Mouse (Mus musculus) right cerebral cortex, postnatal 25 days (tissue): Measurements from ENCODE around the gene Sp100.
"Not testable (repeated sequence)": the region's sequence is repeated elsewhere in the genome, so short reads cannot be mapped to it uniquely, and the experiment has no call there.

Source experiments
- DNase-seq: peaks from one replicate; pipeline ENCODE4 v3.0.0; 2022

Sp100 gene

DNA sequence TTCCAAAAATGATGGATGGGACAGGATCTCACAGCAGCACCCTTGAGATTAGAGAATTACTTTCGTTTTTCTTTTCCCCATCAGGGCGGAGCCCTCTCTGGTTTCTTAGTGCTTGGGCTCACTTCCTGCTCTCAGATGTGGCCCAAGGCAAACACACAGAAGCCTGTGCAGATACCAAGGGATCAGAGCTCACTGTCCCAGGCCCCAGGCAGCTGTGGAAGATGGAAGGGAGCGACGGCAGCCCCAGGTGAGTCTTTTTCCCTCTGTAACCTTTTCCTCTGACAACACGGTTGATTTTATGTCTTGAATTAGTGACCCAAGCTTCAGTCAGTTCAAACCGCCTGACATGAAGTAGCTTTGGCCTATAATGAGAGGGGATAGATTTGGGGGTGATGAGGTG is at the start of gene Sp100:
Gene Sp100 (plus strand): TSS at position 108 of the 400 bp plus-strand sequence.
- not testable (repeated sequence) for DNase-seq

DNA sequence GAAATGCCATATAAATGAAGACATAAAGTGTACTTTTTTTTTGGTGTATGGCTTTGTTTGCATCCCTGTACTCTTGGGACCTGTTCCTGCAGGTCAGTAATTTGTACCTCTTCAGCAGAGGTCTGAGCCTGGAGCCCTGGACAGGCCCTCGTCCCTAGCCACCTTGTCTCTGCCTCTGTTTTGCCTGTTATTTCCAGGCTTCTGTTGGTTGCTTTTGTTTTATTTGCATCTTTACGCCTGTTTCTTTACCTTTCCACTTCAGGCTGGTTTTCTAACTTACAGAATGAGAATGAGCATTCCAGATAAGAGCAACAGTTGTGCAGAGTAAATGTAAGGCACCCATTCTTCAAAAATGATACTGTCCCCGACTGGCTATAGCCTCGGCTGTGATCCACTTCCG is 49.7 kb upstream of the Sp100 start, which contains the start of gene Sp140:
Gene Sp140 (plus strand): TSS at position 301 of the 400 bp plus-strand sequence.
- DNase-seq: not testable (repeated sequence)

DNA sequence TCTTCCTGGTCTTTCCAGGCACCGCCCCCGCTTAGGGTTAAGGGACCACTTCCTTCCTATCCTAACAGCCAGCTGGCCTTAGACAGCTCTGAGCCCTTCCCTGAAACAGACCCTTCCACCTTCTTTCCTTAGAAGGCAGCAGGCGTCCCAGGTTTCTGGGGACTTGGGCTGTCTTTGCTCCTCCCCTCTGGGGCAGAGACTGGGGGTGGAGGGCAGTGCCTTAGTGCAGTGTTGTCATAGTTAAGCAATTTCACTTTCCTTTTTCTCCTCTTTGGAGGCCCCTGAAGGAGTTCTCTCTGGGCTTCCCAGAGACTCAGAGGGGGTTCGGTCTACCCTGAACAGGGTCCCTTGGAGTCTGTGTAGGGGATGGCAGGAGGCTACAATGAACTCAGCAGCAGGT is 49.0 kb upstream of the Sp100 start:
- DNase-seq: not testable (repeated sequence)

DNA sequence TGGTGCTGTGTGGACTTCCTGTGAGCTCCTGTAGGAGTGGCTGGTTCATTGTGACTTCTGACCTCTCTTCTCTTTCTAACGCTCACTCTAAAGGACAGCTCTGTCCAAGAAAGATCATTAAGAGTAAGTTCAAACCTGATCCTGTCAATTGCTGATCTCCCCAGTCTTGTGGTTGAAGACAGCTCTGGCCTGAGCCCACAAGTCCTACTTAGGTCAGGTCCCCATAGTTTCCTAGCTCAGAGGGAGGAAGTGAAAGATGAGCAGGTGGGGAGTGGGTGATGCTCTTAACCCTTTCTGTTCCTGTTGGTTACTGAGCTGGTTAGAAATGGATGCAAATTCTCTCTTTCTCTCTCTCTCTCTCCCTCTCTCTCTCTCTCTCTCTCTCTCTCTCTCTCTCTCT is 45.4 kb upstream of the Sp100 start:
- not testable (repeated sequence) for DNase-seq

DNA sequence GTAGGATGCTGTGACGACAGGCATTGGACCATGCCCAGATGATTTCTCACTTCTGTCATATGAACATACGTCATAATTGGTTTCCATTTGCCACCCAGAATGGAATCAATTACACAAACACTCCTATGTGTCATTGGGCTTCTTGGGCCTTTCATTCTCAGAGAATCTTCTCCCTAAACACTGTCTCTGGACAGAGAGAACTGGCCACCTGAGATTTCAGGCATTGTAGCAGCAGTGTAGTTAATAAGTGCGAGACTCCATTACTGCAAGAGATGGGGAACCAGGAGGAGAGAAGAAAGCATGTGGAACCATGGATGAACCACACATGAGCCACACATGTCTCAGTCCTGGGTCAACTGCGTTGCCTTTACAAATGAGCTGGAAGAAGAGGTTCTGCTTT is 41.4 kb upstream of the Sp100 start:
- DNase-seq: not testable (repeated sequence)

DNA sequence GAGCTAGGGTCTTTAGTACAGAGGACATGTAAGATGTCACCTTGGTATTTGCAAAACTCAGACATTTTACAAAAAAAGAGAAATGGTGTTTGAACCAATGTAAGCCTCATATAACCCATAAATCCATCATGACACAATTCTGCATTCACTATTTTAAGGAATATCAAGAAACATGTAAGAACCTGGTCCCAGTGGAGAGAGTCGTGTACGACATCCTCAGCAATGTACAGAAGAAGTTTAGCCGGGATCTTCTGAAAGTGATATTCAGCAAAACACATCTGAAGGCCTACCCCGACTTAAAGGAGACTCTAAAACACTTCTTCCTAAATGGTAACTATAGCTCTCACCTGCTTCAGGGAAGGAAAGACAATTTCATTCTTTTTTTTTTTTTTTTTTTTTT is 39.2 kb upstream of the Sp100 start:
- DNase-seq: not testable (repeated sequence)

DNA sequence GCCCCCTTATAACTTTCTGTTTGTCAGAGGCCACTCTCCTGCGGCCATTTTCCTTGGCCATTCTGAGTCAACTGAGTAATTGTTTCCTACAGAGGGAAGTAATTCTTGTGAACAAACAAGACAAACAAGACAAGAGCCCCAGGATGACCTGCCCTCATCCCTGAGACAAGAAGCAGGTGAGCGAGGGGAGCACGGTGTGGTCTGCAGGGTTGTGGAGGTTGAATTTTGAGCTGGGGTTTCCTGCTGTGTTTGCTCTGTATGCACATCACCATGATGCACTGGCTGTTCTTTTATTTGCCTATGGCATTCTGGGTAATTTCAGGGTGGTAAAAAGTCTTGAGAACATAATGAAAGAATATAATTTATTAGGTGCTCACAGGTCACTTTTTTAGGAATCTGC is 34.7 kb upstream of the Sp100 start:
- not testable (repeated sequence) for DNase-seq

DNA sequence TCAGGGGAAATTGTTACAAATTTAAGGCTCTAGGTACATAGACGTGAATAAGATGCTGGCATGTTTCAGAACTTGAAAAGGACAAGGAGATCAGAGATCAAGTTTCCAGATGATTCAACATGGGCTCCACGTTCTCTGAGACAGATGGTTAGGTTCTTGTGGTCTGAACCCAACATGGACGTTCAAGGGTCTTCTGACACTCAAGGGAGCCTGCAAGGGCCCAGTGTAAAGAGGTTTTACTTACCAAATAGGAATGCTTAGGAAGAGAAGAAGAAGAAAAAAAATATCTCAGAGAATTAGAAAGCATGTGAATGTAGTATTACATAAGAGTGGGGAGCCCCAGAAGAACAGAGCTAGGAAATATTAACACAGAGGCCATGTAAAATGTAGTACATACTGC is 34.0 kb upstream of the Sp100 start:
- not testable (repeated sequence) for DNase-seq

DNA sequence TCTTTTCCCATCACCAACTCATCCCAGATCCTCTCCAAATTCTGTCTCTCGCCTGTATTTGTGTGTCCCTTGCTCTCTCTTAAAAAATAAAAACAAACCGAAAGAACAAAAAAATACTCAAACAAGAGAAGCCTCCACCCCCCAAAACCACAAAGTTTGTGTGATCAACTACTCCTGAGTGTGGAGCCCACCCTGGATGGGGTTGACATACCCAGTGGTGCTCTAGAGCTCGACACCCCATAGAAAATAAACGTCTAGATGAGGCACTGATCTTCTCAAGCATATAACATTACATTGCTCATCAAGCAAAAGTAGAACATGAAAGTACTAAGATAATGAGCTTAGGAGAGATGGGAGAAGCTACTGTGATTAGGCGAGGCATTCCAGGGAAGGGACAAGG is 32.6 kb upstream of the Sp100 start:
- DNase-seq: not testable (repeated sequence)

DNA sequence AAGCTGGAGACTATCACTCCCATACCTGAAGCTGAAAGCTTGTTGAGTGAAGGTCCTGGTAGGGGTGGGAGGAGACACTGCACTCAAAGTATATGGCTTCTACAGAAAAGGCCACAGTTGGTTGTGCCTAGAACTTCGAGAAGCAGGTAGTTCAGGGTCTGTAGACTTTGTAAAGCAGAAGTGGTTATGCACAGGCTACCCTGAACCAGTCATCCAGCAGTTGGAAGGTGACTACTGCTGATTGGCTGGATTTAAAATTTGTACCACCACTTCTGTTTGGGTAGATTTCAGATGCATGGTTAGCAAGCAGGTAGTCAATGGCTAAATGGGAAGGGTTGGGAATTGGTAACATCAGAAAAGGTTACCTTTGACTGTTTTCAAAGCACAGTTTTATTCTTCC is 31.1 kb upstream of the Sp100 start:
- not testable (repeated sequence) for DNase-seq

DNA sequence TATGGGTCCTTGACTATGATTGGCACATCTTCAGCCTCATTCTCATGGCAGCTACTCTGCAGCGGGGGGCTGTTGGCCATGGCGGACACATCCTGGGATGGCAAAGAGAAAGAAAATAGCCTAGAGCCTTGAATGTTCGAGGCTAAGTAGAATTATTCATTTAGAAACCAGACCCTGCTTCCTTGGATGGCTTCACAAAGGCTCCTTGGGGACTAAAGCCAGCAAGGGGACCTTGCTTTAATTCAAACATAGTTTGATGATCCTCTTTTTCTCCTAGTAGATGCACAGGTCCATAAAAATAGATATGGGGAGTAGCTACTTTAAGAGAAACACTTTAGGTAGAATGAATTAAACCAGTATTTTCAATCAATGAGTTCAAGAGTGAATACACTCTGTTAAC is 12.9 kb upstream of the Sp100 start:
- DNase-seq: not testable (repeated sequence)

DNA sequence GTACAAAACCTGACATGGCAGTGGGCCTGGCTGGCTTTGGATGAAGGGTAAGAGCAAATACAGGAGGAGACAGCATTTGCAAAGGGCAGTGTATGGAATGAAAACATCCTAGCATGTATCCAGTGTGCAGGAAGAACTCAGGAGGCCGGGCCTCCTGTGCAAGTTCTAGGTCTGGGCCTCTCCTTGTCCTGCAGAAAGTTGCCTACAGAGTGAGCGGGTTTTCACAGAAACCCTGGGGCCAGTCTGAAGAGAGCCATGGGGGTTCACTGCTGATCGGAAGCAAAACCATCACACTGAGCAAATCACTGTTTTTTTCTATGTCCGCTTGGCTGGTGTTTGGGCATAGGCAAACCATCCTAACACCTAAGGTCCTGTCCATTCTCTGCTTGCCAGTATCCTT is 11.6 kb upstream of the Sp100 start:
- DNase-seq: not testable (repeated sequence)

DNA sequence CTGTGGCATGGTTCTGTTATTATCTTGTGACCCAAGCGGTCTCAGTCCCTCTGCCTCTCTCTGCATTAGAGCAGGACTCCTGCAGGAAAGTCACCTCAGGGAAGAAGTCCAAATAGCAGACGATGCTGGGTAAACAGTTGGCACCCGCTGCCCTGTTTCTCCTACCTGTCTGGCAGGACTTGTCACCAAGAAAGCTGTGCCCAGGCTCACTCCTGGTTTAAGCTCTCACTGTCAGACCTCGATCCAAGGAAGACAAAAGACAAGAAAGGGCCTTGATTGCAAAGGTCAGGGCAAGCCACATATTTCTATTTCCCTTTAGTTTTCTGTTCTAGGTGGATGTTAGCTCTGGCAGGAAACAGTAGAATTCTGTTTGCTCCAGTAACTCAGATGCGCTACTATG is 736 bp downstream of the Sp100 start:
- not testable (repeated sequence) for DNase-seq

DNA sequence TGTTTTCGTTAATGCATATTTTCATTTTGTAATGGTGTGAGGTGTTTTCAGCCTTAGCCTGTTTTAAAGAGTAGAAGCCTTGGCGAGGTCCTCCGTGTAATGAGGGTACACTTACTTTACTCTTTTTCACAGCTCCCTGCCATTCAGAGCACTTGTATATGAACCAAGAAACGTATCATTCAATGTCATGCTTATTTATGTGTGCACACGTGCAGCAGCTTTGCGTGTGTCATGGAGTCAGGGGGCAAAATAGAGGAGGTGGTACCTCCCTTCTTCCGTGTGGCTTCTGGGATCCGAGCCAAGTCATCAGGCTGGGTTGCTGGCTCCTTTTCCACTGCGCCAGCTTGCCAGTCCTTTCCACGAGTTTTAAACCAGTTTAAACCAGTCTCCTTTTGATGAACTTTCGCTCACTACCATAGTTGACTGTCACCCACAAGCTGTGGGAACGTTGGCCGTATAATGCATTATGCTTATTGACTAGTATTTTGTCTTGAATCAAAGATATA is 2.0 kb downstream of the Sp100 start:
- DNase-seq: not testable (repeated sequence)

DNA sequence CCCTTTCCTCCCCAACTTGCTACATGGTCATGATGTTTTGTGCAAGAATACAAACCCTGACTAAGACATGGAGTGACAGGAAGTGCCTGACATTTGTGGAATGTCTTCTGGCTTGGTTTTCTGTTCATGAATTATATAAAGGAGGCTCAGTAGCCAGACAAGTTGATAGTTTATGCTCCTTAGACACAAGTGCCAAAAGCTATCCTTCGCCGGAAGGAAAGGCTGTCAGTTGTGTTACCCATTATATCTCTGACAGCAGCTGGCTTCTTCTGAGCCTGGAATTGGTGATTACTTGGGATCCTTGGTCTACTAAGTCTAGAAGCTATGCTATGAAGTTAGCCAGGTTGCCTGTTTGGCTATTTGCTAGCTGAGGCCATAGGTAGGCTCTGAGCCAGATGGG is 7.4 kb downstream of the Sp100 start:
- not testable (repeated sequence) for DNase-seq

DNA sequence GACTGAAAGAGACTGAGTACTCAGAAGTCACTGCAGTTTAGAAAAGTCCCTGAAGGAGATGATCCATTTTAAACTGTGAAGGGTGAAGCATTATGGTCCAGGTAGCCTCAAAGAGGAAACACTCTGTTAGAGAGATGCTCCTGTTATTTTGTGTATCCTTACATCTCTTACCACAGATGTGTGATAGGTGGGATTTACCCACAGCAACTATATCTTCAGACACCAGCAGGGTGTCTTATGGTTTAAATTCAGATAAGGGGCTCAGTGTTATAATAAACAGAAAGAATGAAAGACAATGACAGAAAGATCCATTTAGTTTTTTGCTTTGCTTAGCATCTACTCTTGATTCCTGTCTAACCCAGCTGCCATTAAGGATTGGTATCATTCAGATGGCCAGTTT is 14.5 kb downstream of the Sp100 start:
- DNase-seq: no peak

DNA sequence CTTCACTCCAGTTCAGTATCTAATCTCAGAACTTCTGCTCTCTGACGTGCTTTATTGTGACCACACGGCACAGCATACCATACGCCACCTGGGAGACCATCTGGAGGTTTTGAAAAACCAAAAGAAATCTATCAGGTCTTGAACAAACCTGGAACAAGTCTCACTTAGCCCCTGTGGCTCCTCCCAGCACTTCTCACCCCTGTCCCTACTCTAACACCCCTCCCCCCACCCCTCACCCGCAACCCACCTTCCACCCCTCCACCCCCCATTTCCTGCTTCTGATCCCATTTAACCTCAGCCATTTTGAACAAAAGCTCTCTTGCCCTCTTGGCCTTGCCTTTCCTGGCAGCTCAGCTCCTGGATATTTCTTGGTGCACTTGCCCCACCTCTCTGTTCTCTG is 30.4 kb downstream of the Sp100 start:
- no peak for DNase-seq

DNA sequence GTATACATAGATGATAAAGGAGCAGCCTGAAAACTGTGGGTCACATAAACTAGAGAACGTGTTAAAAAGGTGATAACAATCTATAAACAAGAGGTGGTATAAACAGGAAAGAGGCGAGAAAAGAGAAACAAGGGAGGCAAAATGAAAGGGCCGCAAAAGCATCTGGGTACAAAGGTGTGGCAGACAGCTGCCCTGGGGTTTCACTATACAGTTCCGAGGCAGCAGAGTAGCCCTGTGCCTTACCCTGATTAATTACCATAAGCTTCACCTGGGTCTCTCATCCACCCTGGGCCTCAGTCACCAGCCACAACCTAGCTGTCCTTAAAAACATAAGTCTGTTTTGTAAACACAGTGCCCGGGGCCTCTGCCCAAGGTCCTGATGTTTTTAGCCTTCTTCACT is 36.9 kb downstream of the Sp100 start:
- DNase-seq: no peak

DNA sequence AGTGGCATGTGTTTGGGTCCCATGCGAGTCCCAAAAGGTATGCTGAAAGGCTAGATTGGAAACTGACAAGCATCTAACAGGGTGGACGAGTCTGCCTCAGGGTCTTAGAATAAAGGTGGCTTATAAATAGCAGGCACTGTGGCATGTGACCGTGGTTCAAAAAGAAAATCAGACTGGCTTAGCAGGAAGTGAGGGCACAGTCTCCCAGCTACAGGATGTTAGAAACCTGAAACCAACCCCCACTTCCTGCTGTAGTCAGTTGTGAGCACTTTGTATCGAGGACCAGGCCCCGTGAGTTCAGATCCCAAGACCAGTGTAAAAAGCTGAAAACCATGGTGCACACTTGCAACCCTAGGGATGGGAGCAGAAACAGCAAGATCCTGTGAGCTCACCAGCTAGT is 37.6 kb downstream of the Sp100 start:
- no peak for DNase-seq

DNA sequence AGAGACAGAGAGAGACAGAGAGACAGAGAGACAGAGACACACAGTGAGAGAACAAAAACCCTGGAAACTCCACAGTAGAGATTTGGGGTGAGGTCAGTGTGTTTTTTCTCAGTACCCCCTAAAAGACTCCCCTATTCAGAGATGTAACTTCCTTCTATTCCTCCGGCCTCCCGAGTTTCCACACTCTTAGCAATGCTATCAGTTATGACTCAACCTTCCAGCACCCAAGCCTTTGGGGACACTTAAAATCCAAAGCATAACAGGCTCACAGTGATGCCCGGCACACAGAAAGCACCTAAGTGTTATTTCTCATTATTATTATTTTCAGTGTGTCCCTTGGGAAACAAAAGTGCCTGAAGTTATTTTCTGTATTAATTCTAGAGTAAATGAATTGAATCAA is 40.8 kb downstream of the Sp100 start:
- no peak for DNase-seq

DNA sequence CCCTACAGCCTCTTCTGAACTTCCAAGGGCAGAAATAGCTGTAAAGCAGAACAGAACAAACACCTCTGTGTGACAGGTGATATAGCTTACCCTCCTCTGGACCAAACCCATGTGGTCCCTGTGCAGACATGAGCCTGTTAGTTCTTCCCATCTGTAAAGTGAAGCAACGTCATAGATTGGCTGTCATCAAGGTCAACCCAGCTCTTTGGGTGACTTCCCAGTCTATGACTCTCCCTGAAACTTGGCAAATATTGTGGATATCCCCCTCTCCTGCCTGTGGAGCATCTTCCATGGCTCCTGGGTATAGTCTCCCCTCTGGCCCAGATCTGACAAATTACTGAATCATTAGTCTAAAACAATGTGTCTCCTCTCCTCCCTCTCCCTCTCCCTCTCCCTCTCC is 42.5 kb downstream of the Sp100 start:
- DNase-seq: no peak

DNA sequence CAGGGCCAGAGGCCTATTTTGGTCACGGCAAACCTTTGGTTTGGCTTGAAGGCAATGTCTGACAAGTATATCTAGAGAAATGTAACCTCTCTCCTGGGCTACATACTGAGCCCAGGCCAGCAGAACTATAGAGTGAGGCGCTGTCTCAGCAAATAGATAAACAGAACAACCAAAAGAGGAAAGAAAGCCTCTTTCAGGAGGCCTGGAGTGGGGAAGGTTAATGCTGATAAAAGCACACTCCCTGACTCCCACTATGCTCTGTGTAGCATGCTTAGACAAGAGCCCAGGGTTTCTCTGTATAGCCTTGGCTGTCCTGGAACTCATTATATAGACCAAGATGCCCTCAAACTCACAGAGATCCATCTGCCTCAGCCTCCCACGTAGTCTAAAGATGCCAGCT is 43.5 kb downstream of the Sp100 start:
- DNase-seq: no peak

DNA sequence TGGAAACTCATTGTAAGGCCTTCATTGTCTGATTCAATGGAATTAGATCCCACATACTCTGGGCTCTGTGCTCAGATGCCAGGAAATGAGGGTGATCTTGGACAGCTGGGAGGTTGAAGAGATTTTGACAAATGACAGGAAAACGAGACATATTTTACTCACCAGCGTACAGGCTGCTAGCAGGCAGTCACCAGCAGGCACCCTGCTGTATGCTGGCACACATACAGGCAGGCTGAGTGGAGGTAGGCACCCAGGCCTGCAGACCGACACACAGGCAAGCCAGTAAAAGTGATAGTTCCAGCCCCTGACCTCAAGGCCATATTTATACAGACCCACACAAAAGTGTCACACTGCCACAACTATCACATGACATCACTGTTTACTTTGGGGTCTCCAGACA is 45.9 kb downstream of the Sp100 start:
- no peak for DNase-seq

DNA sequence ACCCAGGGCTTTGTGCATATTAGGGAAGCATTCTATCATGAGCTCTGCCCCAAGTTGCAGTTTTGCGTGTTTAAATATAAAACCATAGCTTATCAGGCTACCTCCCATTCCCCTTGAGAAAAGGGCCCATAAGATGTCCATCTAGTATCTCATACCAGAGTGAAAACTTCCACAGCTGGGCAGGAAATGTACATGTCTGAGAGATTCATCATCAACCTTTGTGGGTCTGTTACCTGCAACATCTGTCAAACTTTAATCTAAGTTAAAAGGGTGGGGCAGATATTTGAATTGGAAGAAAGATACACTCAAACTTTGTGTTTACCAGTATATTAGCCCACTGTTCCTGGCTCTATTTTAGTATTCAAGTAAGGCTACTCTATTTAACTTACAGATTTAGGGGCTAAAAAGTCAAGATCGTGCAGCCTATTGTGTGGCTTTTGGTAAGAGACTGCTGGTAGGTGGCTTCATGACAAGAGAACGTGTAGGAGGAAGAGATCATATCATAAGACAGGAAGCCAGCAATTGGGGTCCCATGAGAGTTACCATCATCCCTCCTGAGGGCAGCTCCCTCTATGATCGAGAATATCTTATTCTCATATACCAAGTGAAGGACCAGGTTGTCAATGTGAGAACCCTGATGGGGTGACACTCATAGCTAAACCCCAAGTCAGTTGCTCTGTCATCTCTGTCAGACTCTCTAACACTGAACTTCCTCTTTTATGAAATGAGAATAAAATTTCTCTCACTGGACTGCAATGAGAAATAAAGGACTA is 48.1 kb downstream of the Sp100 start:
- no peak for DNase-seq

DNA sequence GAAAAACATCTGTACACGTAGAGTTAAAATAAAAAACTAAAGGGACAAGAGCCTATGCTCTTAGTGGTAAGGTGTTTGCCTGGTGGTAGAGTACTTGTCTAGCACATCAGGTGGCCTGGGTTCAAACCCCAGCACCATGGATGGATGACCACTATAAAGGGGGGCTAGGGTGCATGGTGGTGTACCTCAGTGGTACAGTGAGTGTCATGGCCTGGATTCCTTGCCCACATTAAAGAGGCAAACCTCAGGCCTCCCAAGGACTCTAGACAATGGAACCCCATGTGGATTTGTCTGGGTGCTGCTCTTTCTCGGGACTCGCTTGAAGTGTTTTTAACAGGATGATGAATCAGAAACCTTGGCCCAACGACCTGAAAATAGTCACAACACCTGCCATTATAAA is 52.7 kb downstream of the Sp100 start:
- DNase-seq: no peak
